Mouse (Mus musculus) intestine, embryonic 15.5 days (tissue): Measurements from ENCODE around the gene Brix1. TPM values are rescaled to one million over a fixed set of nuclear protein-coding genes. Genes with fewer than 3 reads are reported as not detected.

Experiments
- ATAC-seq: fragments of 200-750 bp; cut with Nextera tagmentation; 2 replicates; pipeline ENCODE4 v1.8.0; 2017; ENCODE audit warnings: moderate TSS enrichment, moderate library complexity
- H3K27ac ChIP-seq: fragments of 300-500 bp; sonication (generic); 2 replicates; pipeline ENCODE4 v1.5.1; 2015; ENCODE audit warnings: mild to moderate bottlenecking, inconsistent platforms
- H3K27me3 ChIP-seq: fragments of 300-500 bp; sonication (generic); replicated peaks from 2 replicates; pipeline ENCODE4 v1.6.1; 2015; ENCODE audit warnings: inconsistent platforms
- H3K36me3 ChIP-seq: fragments of 300-500 bp; sonication (generic); 2 replicates; pipeline ENCODE4 v1.6.1; 2015; ENCODE audit warnings: inconsistent platforms
- H3K4me1 ChIP-seq: fragments of 300-500 bp; sonication (generic); replicated peaks from 2 replicates; pipeline ENCODE4 v1.6.1; 2015; ENCODE audit warnings: inconsistent platforms
- H3K4me2 ChIP-seq: fragments of 300-500 bp; sonication (generic); replicated peaks from 2 replicates; pipeline ENCODE4 v1.6.1; 2015; ENCODE audit warnings: mild to moderate bottlenecking, inconsistent platforms
- H3K4me3 ChIP-seq: fragments of 300-500 bp; sonication (generic); replicated peaks from 2 replicates; pipeline ENCODE4 v1.5.1; 2015; ENCODE audit warnings: inconsistent platforms
- H3K9ac ChIP-seq: fragments of 300-500 bp; sonication (generic); 2 replicates; pipeline ENCODE4 v1.6.1; 2015; ENCODE audit warnings: inconsistent platforms
- H3K9me3 ChIP-seq: fragments of 300-500 bp; sonication (generic); 2 replicates; pipeline ENCODE4 v1.6.1; 2016; ENCODE audit warnings: inconsistent platforms
- WGBS: fragments of 180-500 bp; shearing (Covaris S2); methylation state at CpG from one replicate; pipeline ENCODE4 v1.1.7; 2015; 5-methylcytosine and 5-hydroxymethylcytosine counted together
- polyA plus RNA-seq: library from polyadenylated mRNA; unstranded; fragments of >200 nt; fragmentation: Nextera tagmentation; extraction: Ambion mirVana; gene quantifications from 2 replicates; pipeline ENCODE4 v1.2.1, GENCODE M21; 2015

Gene Brix1
- polyA plus RNA-seq, 1 experiment from 2014 or later: 127 TPM

- H3K27ac ChIP-seq: no peak overlapping the region
- 95% methylated on average over 5 of the region's 5 CpGs for WGBS
- no peaks in the 10 kb centered on the region for H3K27me3 ChIP-seq
- peaks cover 17% of the 10 kb centered on the region; the same call in 1 of the 2 replicates for H3K36me3 ChIP-seq
- H3K9me3 ChIP-seq: no peaks in the 10 kb centered on the region
- no peaks in the 10 kb centered on the region for H3K4me1 ChIP-seq
- H3K9ac ChIP-seq: no peak overlapping the region
- H3K4me2 ChIP-seq: no peak overlapping the region
- no peak for ATAC-seq
- H3K4me3 ChIP-seq: no peak overlapping the region
These were observed 4.4 kb upstream of the Brix1 start for GRCm38 (mm10) chr15:10490101-10490500.

GRCm38 (mm10) chr15:10487246-10487645 lies 1.5 kb upstream of the Brix1 start:
- Histone ChIP-seq H3K4me1 (no peaks in the 10 kb centered on the region), H3K27ac (no peak overlapping the region), H3K4me2 (peak overlapping the region; percentile 72), H3K9ac (no peak overlapping the region), H3K4me3 (no peak overlapping the region), H3K27me3 (no peaks in the 10 kb centered on the region), H3K36me3 (peaks cover 14% of the 10 kb centered on the region; the same call in 1 of the 2 replicates), H3K9me3 (no peaks in the 10 kb centered on the region)
- 60% methylated on average over 2 of the region's 2 CpGs for WGBS
- ATAC-seq: no peak

GRCm38 (mm10) chr15:10486365-10486839 lies 655 bp upstream of the Brix1 start:
- peak; percentile 64 for ATAC-seq
- WGBS: 1% methylated on average over 18 of the region's 18 CpGs

GRCm38 (mm10) chr15:10470941-10471340 lies 14.8 kb downstream of the Brix1 start:
- H3K27ac ChIP-seq: no peak overlapping the region
- H3K9me3 ChIP-seq: no peaks in the 10 kb centered on the region
- H3K36me3 ChIP-seq: peaks cover 8% of the 10 kb centered on the region
- H3K9ac ChIP-seq: peak overlapping the region; percentile 74
- peak overlapping the region; percentile 79 for H3K4me2 ChIP-seq
- 7% methylated on average over 3 of the region's 3 CpGs for WGBS
- H3K4me1 ChIP-seq: peaks cover 9% of the 10 kb centered on the region; the same call in 1 of the 2 replicates
- no peaks in the 10 kb centered on the region for H3K27me3 ChIP-seq
- peak; percentile 16 for ATAC-seq
- peak overlapping the region; percentile 86 for H3K4me3 ChIP-seq

More at GRCm38 (mm10) chr15:10486365-10486839, 655 bp upstream of the Brix1 start:
- peak overlapping the region; percentile 72 for H3K4me2 ChIP-seq
- 0 out of 2 replicates have a peak, but pooled peaks cover 12% of the 10 kb centered on the region for H3K36me3 ChIP-seq
- H3K4me3 ChIP-seq: peak overlapping the region; percentile 71
- H3K9ac ChIP-seq: peak overlapping the region; percentile 73
- no peaks in the 10 kb centered on the region for H3K4me1 ChIP-seq
- no peaks in the 10 kb centered on the region for H3K27me3 ChIP-seq
- H3K9me3 ChIP-seq: no peaks in the 10 kb centered on the region
- peak overlapping the region; percentile 71 for H3K27ac ChIP-seq

DNA sequence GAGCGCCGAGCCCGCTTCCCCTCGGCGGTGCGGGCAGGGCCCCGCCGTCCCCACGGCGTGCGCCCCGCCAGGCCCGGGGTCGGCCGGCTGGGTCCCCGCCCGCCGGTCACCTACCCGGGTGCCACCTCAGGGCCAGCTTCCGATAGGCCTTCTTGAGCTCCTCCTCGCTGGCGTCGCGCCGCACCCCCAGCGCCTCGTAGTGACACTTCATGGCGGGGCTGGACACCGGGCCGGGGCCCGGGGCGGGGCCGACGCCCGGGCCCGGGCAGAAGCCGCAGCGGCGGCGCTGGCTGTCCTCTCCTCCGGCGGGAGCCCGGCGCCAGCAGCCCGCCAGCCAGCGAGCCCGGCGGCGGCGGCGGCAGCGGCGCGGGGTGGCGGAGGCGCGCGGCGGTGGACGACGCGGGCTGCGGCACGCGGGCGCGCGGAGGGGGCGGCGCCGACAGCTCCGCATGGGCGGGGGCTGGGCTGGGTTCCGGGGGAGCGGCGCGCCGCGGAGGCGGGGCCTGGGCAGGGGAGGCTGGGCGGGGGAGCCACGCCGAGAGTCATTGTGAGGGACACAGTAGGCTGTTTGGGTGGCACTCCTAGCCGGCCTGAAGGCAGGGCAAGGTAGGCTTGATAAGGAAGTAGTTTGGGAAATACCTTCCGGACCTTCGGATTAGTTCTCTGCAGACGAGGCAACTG lies 15.5 kb downstream of the Brix1 start, which contains the start of gene Dnajc21:
TSS of gene Dnajc21 (minus strand) at position 366 of the 681 bp plus-strand sequence.
- under 1% methylated on average over 75 of the region's 87 CpGs for WGBS

DNA sequence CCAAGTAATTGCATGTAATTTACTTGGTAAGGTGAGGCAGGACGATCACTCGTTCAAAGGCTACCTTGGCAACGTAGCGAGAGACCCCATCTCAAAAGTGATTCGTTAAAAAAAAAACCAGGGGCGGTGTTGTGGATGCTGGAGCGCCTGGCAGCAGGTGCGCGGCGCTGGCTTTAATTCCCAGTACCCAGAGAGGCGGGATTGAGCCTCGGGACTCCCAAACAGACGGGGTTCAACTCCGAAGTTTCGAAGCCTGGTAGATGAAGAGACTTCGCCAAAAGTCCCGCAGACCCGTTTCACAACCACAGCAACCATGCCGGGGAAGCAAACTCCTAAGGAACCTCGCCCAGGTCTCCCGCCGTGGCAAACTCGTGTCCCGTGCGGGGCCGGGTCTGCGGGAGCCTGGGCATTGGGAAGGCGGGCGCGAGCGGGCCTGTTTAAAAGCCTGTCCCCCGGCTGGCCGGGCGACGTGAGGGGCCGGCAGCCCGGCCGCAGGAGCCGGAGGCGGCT lies 16.1 kb downstream of the Brix1 start:
- under 1% methylated on average over 40 of the region's 40 CpGs for WGBS
- ATAC-seq: peak; percentile 15; the same call in 1 of the 2 replicates
- Histone ChIP-seq H3K9ac (peak overlapping the region; percentile 74), H3K4me3 (peak overlapping the region; percentile 86), H3K9me3 (no peaks in the 10 kb centered on the region), H3K4me2 (peak overlapping the region; percentile 79), H3K27ac (peak overlapping the region; percentile 73; the same call in 1 of the 2 replicates), H3K27me3 (no peaks in the 10 kb centered on the region), H3K36me3 (peaks cover 3% of the 10 kb centered on the region; the same call in 1 of the 2 replicates), H3K4me1 (peaks cover 9% of the 10 kb centered on the region; the same call in 1 of the 2 replicates)

More for the DNA sequence above, 15.5 kb downstream of the Brix1 start, which contains the start of gene Dnajc21:
- Histone ChIP-seq H3K27me3 (no peaks in the 10 kb centered on the region), H3K4me3 (peak within 1 kb of the TSS; percentile 86), H3K36me3 (peaks cover 6% of the 10 kb centered on the region), H3K27ac (peak within 1 kb of the TSS; percentile 73), H3K4me2 (peak within 1 kb of the TSS; percentile 79), H3K9me3 (no peaks in the 10 kb centered on the region), H3K9ac (peak within 1 kb of the TSS; percentile 74), H3K4me1 (peaks cover 9% of the 10 kb centered on the region; the same call in 1 of the 2 replicates)
- ATAC-seq: peak; percentile 99

GRCm38 (mm10) chr15:10468761-10469160 lies 17.0 kb downstream of the Brix1 start:
- H3K9ac ChIP-seq: no peak overlapping the region
- H3K36me3 ChIP-seq: no peaks in the 10 kb centered on the region
- peaks cover 9% of the 10 kb centered on the region; the same call in 1 of the 2 replicates for H3K4me1 ChIP-seq
- ATAC-seq: no peak
- no peak overlapping the region for H3K27ac ChIP-seq
- 0 out of 2 replicates have a peak overlapping the region, but pooled peaks have one; percentile 79 for H3K4me2 ChIP-seq
- H3K9me3 ChIP-seq: no peaks in the 10 kb centered on the region
- WGBS: 81% methylated on average over 3 of the region's 3 CpGs
- no peaks in the 10 kb centered on the region for H3K27me3 ChIP-seq
- H3K4me3 ChIP-seq: no peak overlapping the region

DNA sequence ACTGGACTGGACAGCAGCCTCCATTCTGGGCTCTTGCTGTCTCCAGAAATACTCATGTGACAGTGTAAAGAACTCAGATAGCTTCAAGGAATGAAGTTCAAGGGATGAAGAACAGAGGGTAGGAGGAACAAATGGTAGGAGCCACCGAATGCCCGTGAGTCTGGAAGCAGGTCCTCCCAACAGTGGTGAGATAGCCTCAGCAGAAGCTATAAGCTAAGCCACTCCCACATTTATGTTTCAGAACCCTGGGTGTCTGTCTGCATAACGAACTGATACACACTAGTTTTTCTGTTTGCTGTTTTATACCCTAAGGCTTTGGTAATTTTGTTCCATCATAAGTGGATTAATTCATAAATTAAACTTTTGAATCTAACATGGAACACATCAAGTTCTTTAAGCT lies 21.1 kb downstream of the Brix1 start:
- WGBS: 86% methylated on average over 3 of the region's 3 CpGs
- H3K27ac ChIP-seq: no peak overlapping the region
- no peak overlapping the region for H3K9ac ChIP-seq
- H3K27me3 ChIP-seq: no peaks in the 10 kb centered on the region
- no peak for ATAC-seq
- 0 out of 2 replicates have a peak, but pooled peaks cover 7% of the 10 kb centered on the region for H3K4me1 ChIP-seq
- H3K4me2 ChIP-seq: no peak overlapping the region
- peaks cover 6% of the 10 kb centered on the region for H3K36me3 ChIP-seq
- H3K9me3 ChIP-seq: no peaks in the 10 kb centered on the region
- H3K4me3 ChIP-seq: no peak overlapping the region

GRCm38 (mm10) chr15:10463555-10463954 lies 22.2 kb downstream of the Brix1 start:
- H3K4me1 ChIP-seq: 0 out of 2 replicates have a peak, but pooled peaks cover 4% of the 10 kb centered on the region
- 86% methylated on average over 5 of the region's 5 CpGs for WGBS

DNA sequence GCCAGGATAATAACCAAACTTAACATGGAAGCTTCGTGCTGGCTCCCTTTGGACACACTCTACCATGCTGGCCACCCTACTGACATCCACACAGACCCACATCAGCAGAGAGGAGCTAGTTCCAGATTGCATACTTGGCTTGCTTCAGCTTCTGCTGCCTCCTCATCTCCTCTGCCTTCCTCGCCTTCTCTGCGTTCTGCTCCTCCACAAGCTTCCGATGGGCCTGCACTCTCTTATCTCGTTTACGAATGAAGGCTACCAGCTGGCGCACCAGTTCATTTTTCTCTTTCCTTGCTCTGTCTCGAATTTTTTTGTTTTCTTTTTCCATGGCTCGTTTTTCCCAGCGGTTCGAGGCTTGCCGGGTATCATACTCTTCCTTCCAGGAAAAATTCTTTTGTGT lies 24.8 kb downstream of the Brix1 start:
- Histone ChIP-seq H3K4me1 (no peaks in the 10 kb centered on the region), H3K9ac (no peak overlapping the region), H3K27me3 (no peaks in the 10 kb centered on the region), H3K4me3 (no peak overlapping the region), H3K27ac (no peak overlapping the region), H3K36me3 (peaks cover 9% of the 10 kb centered on the region), H3K4me2 (no peak overlapping the region), H3K9me3 (no peaks in the 10 kb centered on the region)
- 77% methylated on average over 12 of the region's 12 CpGs for WGBS
- ATAC-seq: no peak

More at GRCm38 (mm10) chr15:10463555-10463954, 22.2 kb downstream of the Brix1 start:
- Histone ChIP-seq H3K4me2 (no peak overlapping the region), H3K4me3 (no peak overlapping the region), H3K36me3 (peaks cover 9% of the 10 kb centered on the region), H3K27ac (no peak overlapping the region), H3K9me3 (no peaks in the 10 kb centered on the region), H3K27me3 (no peaks in the 10 kb centered on the region), H3K9ac (no peak overlapping the region)
- no peak for ATAC-seq

DNA sequence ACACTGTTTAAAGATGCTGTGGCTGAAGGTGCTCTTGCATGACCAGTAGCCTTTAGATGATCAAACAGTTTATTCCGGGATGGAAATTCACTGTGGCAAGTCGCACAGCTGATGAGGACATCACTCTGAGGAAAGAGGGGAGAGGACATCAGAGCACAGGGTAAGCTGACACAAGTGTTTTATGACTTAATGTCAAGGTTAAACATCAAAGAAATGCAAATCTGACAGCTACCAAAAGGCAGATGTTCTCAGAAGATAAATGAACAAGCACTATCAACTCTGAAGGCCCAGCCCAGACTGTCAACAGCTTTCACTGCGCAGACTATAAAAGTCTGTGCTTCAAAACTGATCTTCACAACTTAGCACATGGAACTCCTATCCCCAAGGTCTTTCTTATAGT lies 38.6 kb downstream of the Brix1 start:
- no peaks in the 10 kb centered on the region for H3K4me1 ChIP-seq
- H3K4me2 ChIP-seq: no peak overlapping the region
- H3K36me3 ChIP-seq: peaks cover 9% of the 10 kb centered on the region; the same call in 1 of the 2 replicates
- H3K4me3 ChIP-seq: no peak overlapping the region
- H3K27me3 ChIP-seq: no peaks in the 10 kb centered on the region
- H3K27ac ChIP-seq: no peak overlapping the region
- no peaks in the 10 kb centered on the region for H3K9me3 ChIP-seq
- no peak for ATAC-seq
- no peak overlapping the region for H3K9ac ChIP-seq
- WGBS: 84% methylated on average over 3 of the region's 3 CpGs

DNA sequence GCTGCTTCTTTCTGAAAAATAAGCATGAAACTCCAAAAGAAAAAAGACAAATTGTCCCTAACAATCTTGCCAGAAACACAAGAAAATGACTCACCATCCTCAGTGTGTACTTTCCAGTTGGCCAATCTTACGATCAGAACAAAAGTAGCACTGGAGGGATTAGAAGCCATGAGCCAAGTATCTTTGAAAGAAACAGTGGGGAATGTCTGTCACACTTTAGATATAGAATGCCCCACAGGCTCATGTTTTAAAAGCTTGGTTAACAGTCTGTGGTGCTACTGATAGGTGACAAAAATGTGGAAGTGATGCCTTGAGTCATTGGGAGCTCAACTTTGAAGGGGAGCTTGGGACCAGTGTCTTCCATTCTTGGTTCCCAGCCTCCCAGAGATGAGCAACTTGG lies 43.5 kb downstream of the Brix1 start:
- H3K27ac ChIP-seq: no peak overlapping the region
- H3K27me3 ChIP-seq: no peaks in the 10 kb centered on the region
- no peak overlapping the region for H3K4me2 ChIP-seq
- 87% methylated on average over 1 of the region's 1 CpGs for WGBS
- no peaks in the 10 kb centered on the region for H3K36me3 ChIP-seq
- H3K4me3 ChIP-seq: no peak overlapping the region
- H3K9ac ChIP-seq: no peak overlapping the region
- H3K4me1 ChIP-seq: no peaks in the 10 kb centered on the region
- no peak for ATAC-seq
- no peaks in the 10 kb centered on the region for H3K9me3 ChIP-seq
